8 mouse cellular contexts compared by ENCODE assay signal in genomic region chr6:48085521-48086404, GRCm38 (mm10). TPM values are rescaled to one million over a fixed set of nuclear protein-coding genes. Genes with fewer than 3 reads are reported as not detected.
DNase-seq lines count a peak whose midpoint lies in the region; ATAC-seq and TF ChIP-seq lines count a peak whose summit lies in the region.

No protein-coding gene starts in this region.

- DNase-seq in layer of hippocampus, adult 11-12 months (ENCODE audit: low spot score): peak; percentile 46
- DNase-seq in layer of hippocampus, adult 9-10 months (ENCODE audit: low spot score): no peak
- DNase-seq in embryonic facial prominence, embryonic 10.5 days (ENCODE audit: low spot score): peak; percentile 77
- peak; percentile 75 for DNase-seq in midbrain, embryonic 14.5 days

- peaks cover 40% of the 10 kb centered on the region for H3K36me3 ChIP-seq in embryonic facial prominence, embryonic 10.5 days (replicated peaks)
- peaks cover 26% of the 10 kb centered on the region for H3K36me3 ChIP-seq in intestine, postnatal 0 days (ENCODE audit: control insufficient read depth, insufficient read depth)
- H3K36me3 ChIP-seq in limb, embryonic 13.5 days: peaks cover 37% of the 10 kb centered on the region
- H3K36me3 ChIP-seq in midbrain, embryonic 14.5 days (ENCODE audit: control insufficient read depth, insufficient read depth, low read length): peaks cover 29% of the 10 kb centered on the region
- peaks cover 24% of the 10 kb centered on the region for H3K36me3 ChIP-seq in small intestine, adult 2 months (ENCODE audit: control insufficient read depth, insufficient read depth, low read length)

- TF ChIP-seq POLR2A in small intestine, adult 2 months (IDR thresholded peaks at IDR 0.05; ENCODE audit: low read depth, low read length): peak; percentile 51; the same call in 1 of the 2 replicates

- WGBS in embryonic facial prominence, embryonic 10.5 days: 6% methylated on average over 72 of the region's 72 CpGs
- 1% methylated on average over 58 of the region's 72 CpGs for WGBS in intestine, postnatal 0 days
- 3% methylated on average over 41 of the region's 72 CpGs for WGBS in limb, embryonic 13.5 days
- 3% methylated on average over 68 of the region's 72 CpGs for WGBS in midbrain, embryonic 14.5 days
- WGBS in small intestine, adult 2 months: 2% methylated on average over 72 of the region's 72 CpGs

- H3K27me3 ChIP-seq in embryonic facial prominence, embryonic 10.5 days (replicated peaks; ENCODE audit: low read depth, poor library complexity, severe bottlenecking): no peaks in the 10 kb centered on the region
- no peaks in the 10 kb centered on the region for H3K27me3 ChIP-seq in intestine, postnatal 0 days (replicated peaks; ENCODE audit: control insufficient read depth, insufficient read depth, low read length)
- H3K27me3 ChIP-seq in limb, embryonic 13.5 days: no peaks in the 10 kb centered on the region
- no peaks in the 10 kb centered on the region for H3K27me3 ChIP-seq in midbrain, embryonic 14.5 days (ENCODE audit: control insufficient read depth, insufficient read depth, low read length)
- no peaks in the 10 kb centered on the region for H3K27me3 ChIP-seq in small intestine, adult 2 months (ENCODE audit: control insufficient read depth, insufficient read depth, low read length)

- peaks cover 10% of the 10 kb centered on the region for H3K4me1 ChIP-seq in embryonic facial prominence, embryonic 10.5 days
- H3K4me1 ChIP-seq in intestine, postnatal 0 days (replicated peaks; ENCODE audit: control insufficient read depth, insufficient read depth, low read length): 0 out of 2 replicates have a peak, but pooled peaks cover 4% of the 10 kb centered on the region
- H3K4me1 ChIP-seq in limb, embryonic 13.5 days: peaks cover 9% of the 10 kb centered on the region
- peaks cover 12% of the 10 kb centered on the region for H3K4me1 ChIP-seq in midbrain, embryonic 14.5 days (ENCODE audit: control insufficient read depth, insufficient read depth, low read length)
- peaks cover 9% of the 10 kb centered on the region; the same call in 1 of the 2 replicates for H3K4me1 ChIP-seq in small intestine, adult 2 months (ENCODE audit: control insufficient read depth, insufficient read depth, insufficient read length, low read length)

- no peaks in the 10 kb centered on the region for H3K9me3 ChIP-seq in embryonic facial prominence, embryonic 10.5 days
- H3K9me3 ChIP-seq in intestine, postnatal 0 days (ENCODE audit: control insufficient read depth): no peaks in the 10 kb centered on the region
- H3K9me3 ChIP-seq in limb, embryonic 13.5 days: no peaks in the 10 kb centered on the region
- H3K9me3 ChIP-seq in midbrain, embryonic 14.5 days (ENCODE audit: control insufficient read depth, low read length): no peaks in the 10 kb centered on the region

- H3K27ac ChIP-seq in embryonic facial prominence, embryonic 10.5 days (replicated peaks): peak overlapping the region; percentile 97
- H3K27ac ChIP-seq in intestine, postnatal 0 days (ENCODE audit: low read depth, low read length): peak overlapping the region; percentile 98
- peak overlapping the region; percentile 88 for H3K27ac ChIP-seq in limb, embryonic 13.5 days
- peak overlapping the region; percentile 90 for H3K27ac ChIP-seq in midbrain, embryonic 14.5 days (replicated peaks; ENCODE audit: low read depth, low read length)
- peak overlapping the region; percentile 74 for H3K27ac ChIP-seq in small intestine, adult 2 months (ENCODE audit: insufficient read depth, low read depth, low read length)

- peak; percentile 63 for TF ChIP-seq CTCF in intestine, postnatal 0 days (IDR thresholded peaks at IDR 0.05; ENCODE audit: low read depth)
- no peak for TF ChIP-seq CTCF in small intestine, adult 2 months (IDR thresholded peaks at IDR 0.05; ENCODE audit: extremely low read depth, insufficient read length, insufficient replicate concordance, low read depth, low read length)

- H3K4me3 ChIP-seq in embryonic facial prominence, embryonic 10.5 days: peak overlapping the region; percentile 91
- H3K4me3 ChIP-seq in intestine, postnatal 0 days (ENCODE audit: low read depth, low read length): peak overlapping the region; percentile 79
- peak overlapping the region; percentile 93 for H3K4me3 ChIP-seq in limb, embryonic 13.5 days
- H3K4me3 ChIP-seq in midbrain, embryonic 14.5 days (replicated peaks; ENCODE audit: low read depth, low read length): peak overlapping the region; percentile 85
- peak overlapping the region; percentile 81 for H3K4me3 ChIP-seq in small intestine, adult 2 months (ENCODE audit: low read depth, low read length)

- peak overlapping the region; percentile 99 for H3K9ac ChIP-seq in intestine, postnatal 0 days (ENCODE audit: low read depth, low read length)
- H3K9ac ChIP-seq in limb, embryonic 13.5 days: peak overlapping the region; percentile 98
- peak overlapping the region; percentile 95 for H3K9ac ChIP-seq in midbrain, embryonic 14.5 days (replicated peaks; ENCODE audit: low read length)

- peak overlapping the region; percentile 81 for H3K4me2 ChIP-seq in intestine, postnatal 0 days (replicated peaks; ENCODE audit: low read depth)
- peak overlapping the region; percentile 81 for H3K4me2 ChIP-seq in limb, embryonic 13.5 days (replicated peaks)
- H3K4me2 ChIP-seq in midbrain, embryonic 14.5 days (ENCODE audit: low read length): peak overlapping the region; percentile 69

- ATAC-seq in granulocyte monocyte progenitor cell, adult 5-6 weeks (replicated peaks; ENCODE audit: poor library complexity, severe bottlenecking): peak; percentile 43
- peak; percentile 86 for ATAC-seq in intestine, postnatal 0 days
- ATAC-seq in limb, embryonic 13.5 days (ENCODE audit: low FRiP score, low read depth): peak; percentile 86
- ATAC-seq in midbrain, embryonic 14.5 days (ENCODE audit: low FRiP score, low TSS enrichment): peak; percentile 87

RNA-seq across cellular contexts. Expression of gene Zfp746, which starts 0.6 kb away (rescaled TPM):
- polyA plus RNA-seq in embryonic facial prominence, embryonic 10.5 days (2016; fragmentation: Nextera tagmentation; extraction: Ambion mirVana): 21.6 and 23.6 TPM in 2 replicates
- 20.3 and 26.2 TPM in 2 replicates for total RNA-seq in granulocyte monocyte progenitor cell, adult 5-6 weeks (2014; fragmentation: Nextera tagmentation)
- 18.1 and 23.0 TPM in 2 replicates for total RNA-seq in granulocyte monocyte progenitor cell, adult 5-6 weeks (2017)
- 7.7 and 9.1 TPM in 2 replicates for polyA plus RNA-seq in intestine, postnatal 0 days (2015; fragmentation: Nextera tagmentation; extraction: Ambion mirVana)
- 19.5 and 21.9 TPM in 2 replicates for polyA plus RNA-seq in limb, embryonic 13.5 days (2015; fragmentation: Nextera tagmentation; extraction: Ambion mirVana)
- 25.2 and 28.0 TPM in 2 replicates for polyA plus RNA-seq in midbrain, embryonic 14.5 days (2014; fragmentation: Nextera tagmentation; extraction: Ambion mirVana)
- 7.7 and 16.9 TPM in 2 replicates for polyA plus RNA-seq in small intestine, adult 2 months (2012; rRNA removed)

RNA-seq across cellular contexts. Expression of gene Zfp777, which starts 37.1 kb away (rescaled TPM):
- polyA plus RNA-seq in embryonic facial prominence, embryonic 10.5 days (2016; fragmentation: Nextera tagmentation; extraction: Ambion mirVana): 12.4 and 13.4 TPM in 2 replicates
- 22.2 and 22.8 TPM in 2 replicates for total RNA-seq in granulocyte monocyte progenitor cell, adult 5-6 weeks (2014; fragmentation: Nextera tagmentation)
- total RNA-seq in granulocyte monocyte progenitor cell, adult 5-6 weeks (2017): 37.6 and 40.1 TPM in 2 replicates
- polyA plus RNA-seq in intestine, postnatal 0 days (2015; fragmentation: Nextera tagmentation; extraction: Ambion mirVana): 3.1 and 3.8 TPM in 2 replicates
- polyA plus RNA-seq in limb, embryonic 13.5 days (2015; fragmentation: Nextera tagmentation; extraction: Ambion mirVana): 9.1 and 9.4 TPM in 2 replicates
- polyA plus RNA-seq in midbrain, embryonic 14.5 days (2014; fragmentation: Nextera tagmentation; extraction: Ambion mirVana): 10.1 and 11.0 TPM in 2 replicates
- polyA plus RNA-seq in small intestine, adult 2 months (2012; rRNA removed): 9.4 and 18.0 TPM in 2 replicates
